ENCODE assay signal across 34 mouse cellular contexts in genomic region chr11:62194217-62194616, GRCm38 (mm10). TPM values are rescaled to one million over a fixed set of nuclear protein-coding genes. Genes with fewer than 3 reads are reported as not detected.
"Had no signal": no experiment of that assay in that cellular context is flagged by ENCODE, and none has a peak within 500 bp of the region (broad histone marks: within the 10 kb centered on the region; RNA-seq: fewer than 3 reads in every experiment).

No protein-coding gene starts in this region.

- H3K27ac ChIP-seq: limb, embryonic 10.5 days; limb, embryonic 12.5 days; limb, embryonic 13.5 days; limb, embryonic 15.5 days; liver, embryonic 12.5 days; liver, embryonic 13.5 days; liver, embryonic 14.5 days; liver, embryonic 15.5 days; lung, embryonic 15.5 days; macrophage; midbrain, embryonic 10.5 days; midbrain, embryonic 12.5 days; midbrain, embryonic 13.5 days; midbrain, embryonic 15.5 days; neural tube, embryonic 12.5 days had no signal

- H3K4me1 ChIP-seq: limb, embryonic 10.5 days; limb, embryonic 12.5 days; limb, embryonic 13.5 days; limb, embryonic 15.5 days; liver, embryonic 12.5 days; liver, embryonic 13.5 days; lung, embryonic 15.5 days; midbrain, embryonic 10.5 days; midbrain, embryonic 12.5 days; midbrain, embryonic 13.5 days; midbrain, embryonic 15.5 days; neural tube, embryonic 12.5 days had no signal

- H3K36me3 ChIP-seq: limb, embryonic 10.5 days; limb, embryonic 12.5 days; limb, embryonic 13.5 days; limb, embryonic 15.5 days; liver, embryonic 15.5 days; lung, embryonic 15.5 days; midbrain, embryonic 10.5 days; midbrain, embryonic 12.5 days; midbrain, embryonic 13.5 days; midbrain, embryonic 15.5 days had no signal

- H3K9ac ChIP-seq: limb, embryonic 12.5 days; limb, embryonic 13.5 days; limb, embryonic 15.5 days; liver, embryonic 12.5 days; liver, embryonic 13.5 days; liver, embryonic 14.5 days; liver, embryonic 15.5 days; liver, postnatal 0 days; lung, embryonic 14.5 days; lung, embryonic 15.5 days; midbrain, embryonic 12.5 days; midbrain, embryonic 13.5 days; midbrain, embryonic 15.5 days; neural tube, embryonic 12.5 days had no signal

- H3K4me2 ChIP-seq: limb, embryonic 12.5 days; limb, embryonic 13.5 days; limb, embryonic 15.5 days; liver, embryonic 11.5 days; liver, embryonic 12.5 days; liver, embryonic 13.5 days; liver, embryonic 15.5 days; lung, embryonic 14.5 days; lung, embryonic 15.5 days; midbrain, embryonic 11.5 days; midbrain, embryonic 12.5 days; midbrain, embryonic 13.5 days; midbrain, embryonic 15.5 days; neural tube, embryonic 12.5 days had no signal

- ATAC-seq: liver, embryonic 12.5 days; liver, postnatal 0 days; lung, postnatal 0 days; midbrain, embryonic 13.5 days; midbrain, embryonic 15.5 days; midbrain, embryonic 16.5 days had no signal

- H3K9me3 ChIP-seq: limb, embryonic 10.5 days; limb, embryonic 12.5 days; limb, embryonic 13.5 days; limb, embryonic 15.5 days; liver, embryonic 12.5 days; liver, embryonic 13.5 days; liver, embryonic 15.5 days; lung, embryonic 15.5 days; midbrain, embryonic 13.5 days; midbrain, embryonic 15.5 days; neural tube, embryonic 12.5 days had no signal

- DNase-seq: left cerebral cortex, postnatal 4 days; liver; liver, embryonic 13.5 days; liver, postnatal 0 days; lung, adult 18-20 months; lung, adult 2 months; lung, embryonic 14.5 days; lung, postnatal 10 days; lung, postnatal 14 days; lung, postnatal 36 days; lung, postnatal 4 days; midbrain, embryonic 14.5 days had no signal

- H3K27me3 ChIP-seq: limb, embryonic 12.5 days; limb, embryonic 13.5 days; limb, embryonic 15.5 days; liver, embryonic 12.5 days; liver, embryonic 13.5 days; liver, embryonic 15.5 days; lung, embryonic 15.5 days; megakaryocyte, embryonic 14.5 days; midbrain, embryonic 12.5 days; midbrain, embryonic 13.5 days; midbrain, embryonic 15.5 days; neural tube, embryonic 12.5 days had no signal

- H3K4me3 ChIP-seq: limb, embryonic 10.5 days; limb, embryonic 12.5 days; limb, embryonic 13.5 days; limb, embryonic 15.5 days; liver, embryonic 12.5 days; liver, embryonic 13.5 days; liver, embryonic 15.5 days; lung, embryonic 15.5 days; megakaryocyte, embryonic 14.5 days; midbrain, embryonic 10.5 days; midbrain, embryonic 12.5 days; midbrain, embryonic 13.5 days; midbrain, embryonic 15.5 days; myocyte; neural tube, embryonic 12.5 days had no signal

RNA-seq across cellular contexts. Expression of gene Adora2b, which starts 54.6 kb away (rescaled TPM):
- total RNA-seq: liver, adult 2 months; megakaryocyte-erythroid progenitor cell, adult 5-6 weeks had no signal
